Mouse (Mus musculus): ENCODE measurements around the gene Spry2.

GRCm38 (mm10) chr14:105922874-105923273, 26.3 kb upstream of the Spry2 start:
- TF ChIP-seq CTCF (IDR thresholded peaks at IDR 0.05; ENCODE audit: control insufficient read depth, insufficient read depth, insufficient replicate concordance, low read depth, low read length) (no peak), POLR2A (IDR thresholded peaks at IDR 0.05; ENCODE audit: control insufficient read depth, low read depth, low read length) (no peak)
